Mouse (Mus musculus) kidney, embryonic 14.5 days (tissue): Measurements from ENCODE around the gene Ryr1. TPM values are rescaled to one million over a fixed set of nuclear protein-coding genes. Genes with fewer than 3 reads are reported as not detected.
A peak's percentile ranks its signal among the peaks of the same experiment; 100 is the strongest.

ENCODE experiments used
- ATAC-seq: fragments of 200-750 bp; cut with Nextera tagmentation; 2 replicates; pipeline ENCODE4 v1.8.0; 2017; ENCODE audit warnings: moderate number of reproducible peaks, mild to moderate bottlenecking, moderate TSS enrichment, moderate library complexity; ENCODE audit not compliant: low FRiP score, low TSS enrichment
- H3K27ac ChIP-seq: fragments of 300-500 bp; sonication (generic); 2 replicates; pipeline ENCODE4 v1.5.1; 2014; ENCODE audit warnings: low read depth, mild to moderate bottlenecking, low read length, moderate library complexity, mixed read lengths
- H3K27me3 ChIP-seq: fragments of 300-500 bp; sonication (generic); 2 replicates; pipeline ENCODE4 v1.6.1; 2014; ENCODE audit warnings: mild to moderate bottlenecking, low read length; ENCODE audit not compliant: control insufficient read depth, insufficient read depth
- H3K36me3 ChIP-seq: fragments of 300-500 bp; sonication (generic); 2 replicates; pipeline ENCODE4 v1.6.1; 2014; ENCODE audit warnings: low read length, mixed read lengths; ENCODE audit not compliant: control insufficient read depth, insufficient read depth
- H3K4me1 ChIP-seq: fragments of 300-500 bp; sonication (generic); 2 replicates; pipeline ENCODE4 v1.6.1; 2014; ENCODE audit warnings: low read length, mixed read lengths; ENCODE audit not compliant: control insufficient read depth, insufficient read depth
- H3K4me2 ChIP-seq: fragments of 300-500 bp; sonication (generic); replicated peaks from 2 replicates; pipeline ENCODE4 v1.6.1; 2014; ENCODE audit warnings: low read depth, mild to moderate bottlenecking, low read length
- H3K4me3 ChIP-seq: fragments of 300-500 bp; sonication (generic); 2 replicates; pipeline ENCODE4 v1.5.1; 2014; ENCODE audit warnings: mild to moderate bottlenecking, low read length
- H3K9ac ChIP-seq: fragments of 300-500 bp; sonication (generic); 2 replicates; pipeline ENCODE4 v1.6.1; 2014; ENCODE audit warnings: low read depth, mild to moderate bottlenecking, low read length, moderate library complexity
- H3K9me3 ChIP-seq: fragments of 300-500 bp; sonication (generic); 2 replicates; pipeline ENCODE4 v1.6.1; 2016; ENCODE audit warnings: low read length; ENCODE audit not compliant: control insufficient read depth
- WGBS: fragments of 180-500 bp; shearing (Covaris S2); extraction: QIAGEN DNeasy Blood & Tissue Kit; methylation state at CpG from one replicate; pipeline ENCODE4 v1.1.7; 2014; 5-methylcytosine and 5-hydroxymethylcytosine counted together
- polyA plus RNA-seq: library from polyadenylated mRNA; unstranded; fragments of >200 nt; fragmentation: Nextera tagmentation; extraction: Ambion mirVana; gene quantifications from 2 replicates; pipeline ENCODE4 v1.2.1, GENCODE M21; 2014

Gene Ryr1
- polyA plus RNA-seq, 1 experiment from 2014 or later: 1.1 TPM

DNA sequence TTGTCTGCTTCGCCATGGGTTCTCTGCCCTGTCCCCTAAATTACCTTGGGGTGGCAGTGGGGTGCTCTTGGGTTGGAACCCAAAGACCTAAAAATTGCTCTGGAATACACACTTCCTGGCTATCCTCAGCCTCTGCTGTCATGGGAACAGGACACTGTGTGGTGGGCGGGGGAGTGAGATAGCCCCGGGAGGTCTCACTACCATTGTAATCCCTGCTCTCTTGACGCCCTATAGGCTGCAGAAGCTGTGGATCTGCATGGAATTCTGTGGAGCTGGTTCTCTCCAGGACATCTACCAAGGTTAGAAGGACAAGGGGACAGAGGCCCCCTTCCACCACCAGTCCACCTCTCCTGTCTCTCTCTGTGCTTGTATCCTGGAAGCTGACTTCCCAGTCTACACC is 141.1 kb downstream of the Ryr1 start:
- H3K27ac ChIP-seq: no peak overlapping the region
- H3K4me2 ChIP-seq: no peak overlapping the region
- H3K27me3 ChIP-seq: no peaks in the 10 kb centered on the region
- no peaks in the 10 kb centered on the region for H3K9me3 ChIP-seq
- no peak overlapping the region for H3K4me3 ChIP-seq
- WGBS: 71% methylated on average over 4 of the region's 4 CpGs
- no peak overlapping the region for H3K9ac ChIP-seq
- peaks cover 10% of the 10 kb centered on the region; the same call in 1 of the 2 replicates for H3K4me1 ChIP-seq
- peaks cover 7% of the 10 kb centered on the region for H3K36me3 ChIP-seq
- no peak for ATAC-seq

DNA sequence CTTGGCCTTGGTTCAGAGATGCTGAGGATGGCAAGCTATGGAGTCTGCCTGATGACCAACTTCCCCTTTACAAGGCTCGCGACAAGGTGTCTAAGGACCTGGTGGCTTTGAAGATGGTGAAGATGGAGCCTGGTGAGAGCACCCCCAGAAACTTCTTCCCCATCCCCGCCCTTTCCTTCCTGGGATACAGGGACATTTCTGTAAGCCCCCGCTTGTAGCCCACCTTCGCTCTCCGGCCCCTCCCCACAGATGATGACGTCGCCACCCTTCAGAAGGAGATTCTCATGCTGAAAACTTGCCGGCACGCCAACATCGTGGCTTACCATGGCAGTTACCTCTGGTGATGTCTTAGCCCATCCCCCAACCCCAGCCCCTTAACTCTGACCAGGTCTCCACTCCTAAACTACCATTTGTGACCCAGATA is 141.8 kb downstream of the Ryr1 start:
- peaks cover 14% of the 10 kb centered on the region for H3K36me3 ChIP-seq
- H3K9me3 ChIP-seq: no peaks in the 10 kb centered on the region
- H3K27ac ChIP-seq: peak overlapping the region; percentile 73; the same call in 1 of the 2 replicates
- no peaks in the 10 kb centered on the region for H3K27me3 ChIP-seq
- peak overlapping the region; percentile 77; the same call in 1 of the 2 replicates for H3K4me3 ChIP-seq
- peaks cover 10% of the 10 kb centered on the region; the same call in 1 of the 2 replicates for H3K4me1 ChIP-seq
- peak overlapping the region; percentile 67 for H3K4me2 ChIP-seq
- H3K9ac ChIP-seq: peak overlapping the region; percentile 60
- 74% methylated on average over 11 of the region's 11 CpGs for WGBS
- ATAC-seq: no peak

DNA sequence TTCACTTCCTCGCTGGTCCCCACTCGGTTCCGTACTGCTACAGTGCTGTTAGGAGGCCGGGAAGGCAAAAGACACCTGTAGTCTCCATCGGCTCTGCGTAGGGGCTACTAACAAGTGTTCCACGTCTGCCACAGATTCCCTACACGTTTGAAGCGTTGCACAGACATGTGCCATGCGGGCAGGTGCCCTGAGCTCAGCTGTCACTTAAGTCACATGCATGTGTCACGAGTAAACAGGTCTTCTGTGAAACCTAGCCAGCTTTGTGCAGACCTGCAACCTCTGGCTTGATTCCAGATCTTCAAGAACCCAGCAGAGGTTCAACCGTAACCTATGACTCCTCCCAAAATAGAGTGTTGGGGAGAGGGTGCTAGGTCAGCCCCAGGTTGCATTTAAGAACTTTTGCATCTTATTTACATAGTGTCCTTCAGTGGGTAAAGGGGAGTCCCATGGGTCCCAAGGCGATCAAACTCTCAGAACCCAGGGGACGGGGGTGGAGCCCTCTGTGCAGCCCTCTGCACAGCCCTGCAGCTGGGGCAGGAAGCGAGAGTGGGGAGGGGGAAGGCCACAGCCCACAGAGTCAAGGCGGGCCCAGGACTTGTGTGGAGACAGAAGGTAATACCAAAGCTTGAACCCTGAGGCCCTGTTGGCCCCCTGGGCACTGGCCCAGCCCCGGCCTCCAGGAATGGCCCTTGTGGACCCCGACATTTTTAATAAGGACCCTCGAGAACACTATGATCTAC is 142.5 kb downstream of the Ryr1 start:
- Histone ChIP-seq H3K4me3 (peak overlapping the region; percentile 77), H3K36me3 (peaks cover 21% of the 10 kb centered on the region), H3K4me2 (peak overlapping the region; percentile 67), H3K9ac (peak overlapping the region; percentile 60; the same call in 1 of the 2 replicates), H3K27me3 (no peaks in the 10 kb centered on the region), H3K27ac (peak overlapping the region; percentile 73; the same call in 1 of the 2 replicates), H3K9me3 (no peaks in the 10 kb centered on the region), H3K4me1 (peaks cover 10% of the 10 kb centered on the region; the same call in 1 of the 2 replicates)
- peak; percentile 60 for ATAC-seq
- WGBS: 11% methylated on average over 19 of the region's 19 CpGs

- Histone ChIP-seq H3K4me3 (peak within 1 kb of the TSS; percentile 77), H3K27ac (peak within 1 kb of the TSS; percentile 73; the same call in 1 of the 2 replicates), H3K9ac (peak within 1 kb of the TSS; percentile 88), H3K4me1 (peaks cover 10% of the 10 kb centered on the region; the same call in 1 of the 2 replicates), H3K4me2 (peak within 1 kb of the TSS; percentile 96), H3K27me3 (no peaks in the 10 kb centered on the region), H3K36me3 (peaks cover 28% of the 10 kb centered on the region), H3K9me3 (no peaks in the 10 kb centered on the region)
- WGBS: 0% methylated on average over 36 of the region's 36 CpGs
- peak; percentile 95 for ATAC-seq
Observed at GRCm38 (mm10) chr7:28981651-28982273, 143.2 kb downstream of the Ryr1 start, which contains the start of the genes Eif3k and Map4k1. TSS of gene Eif3k (minus strand) at chr7:28981864. TSS of gene Map4k1 (plus strand) at chr7:28982050.

DNA sequence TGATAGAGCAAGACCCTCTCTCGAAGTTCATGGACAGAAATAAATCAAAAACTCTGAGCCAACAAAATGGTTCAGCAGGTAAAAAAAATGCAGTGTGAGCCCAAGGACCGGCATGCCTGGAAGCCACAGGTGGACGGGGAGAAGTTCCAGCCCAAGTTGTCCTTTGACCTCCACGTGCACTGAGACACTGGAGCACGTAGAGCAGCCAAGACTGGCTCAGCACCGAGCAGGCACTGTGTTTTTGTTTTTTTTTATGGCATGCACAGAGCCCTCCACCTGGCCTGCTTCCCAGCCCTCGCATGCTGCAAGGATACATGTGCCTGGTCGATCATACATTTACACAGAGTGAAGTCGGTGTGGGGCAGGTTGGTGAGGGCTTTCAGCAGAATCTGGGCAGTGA is 147.4 kb downstream of the Ryr1 start:
- Histone ChIP-seq H3K4me3 (no peak overlapping the region), H3K27ac (no peak overlapping the region), H3K4me2 (no peak overlapping the region), H3K27me3 (no peaks in the 10 kb centered on the region), H3K9me3 (no peaks in the 10 kb centered on the region), H3K9ac (no peak overlapping the region), H3K36me3 (peaks cover 55% of the 10 kb centered on the region), H3K4me1 (peaks cover 9% of the 10 kb centered on the region; the same call in 1 of the 2 replicates)
- ATAC-seq: no peak
- 86% methylated on average over 9 of the region's 9 CpGs for WGBS

GRCm38 (mm10) chr7:28973025-28973424 is 152.0 kb downstream of the Ryr1 start:
- Histone ChIP-seq H3K27me3 (no peaks in the 10 kb centered on the region), H3K4me3 (no peak overlapping the region), H3K9ac (no peak overlapping the region), H3K9me3 (no peaks in the 10 kb centered on the region), H3K27ac (no peak overlapping the region), H3K4me1 (peaks cover 6% of the 10 kb centered on the region), H3K4me2 (no peak overlapping the region), H3K36me3 (peaks cover 56% of the 10 kb centered on the region)
- 83% methylated on average over 8 of the region's 8 CpGs for WGBS
- ATAC-seq: no peak

GRCm38 (mm10) chr7:28972542-28972985 is 152.4 kb downstream of the Ryr1 start:
- Histone ChIP-seq H3K27ac (no peak overlapping the region), H3K9ac (no peak overlapping the region), H3K4me1 (peaks cover 6% of the 10 kb centered on the region), H3K4me3 (no peak overlapping the region), H3K9me3 (no peaks in the 10 kb centered on the region), H3K27me3 (no peaks in the 10 kb centered on the region), H3K36me3 (peaks cover 51% of the 10 kb centered on the region), H3K4me2 (no peak overlapping the region)
- no peak for ATAC-seq
- WGBS: 75% methylated on average over 8 of the region's 8 CpGs

DNA sequence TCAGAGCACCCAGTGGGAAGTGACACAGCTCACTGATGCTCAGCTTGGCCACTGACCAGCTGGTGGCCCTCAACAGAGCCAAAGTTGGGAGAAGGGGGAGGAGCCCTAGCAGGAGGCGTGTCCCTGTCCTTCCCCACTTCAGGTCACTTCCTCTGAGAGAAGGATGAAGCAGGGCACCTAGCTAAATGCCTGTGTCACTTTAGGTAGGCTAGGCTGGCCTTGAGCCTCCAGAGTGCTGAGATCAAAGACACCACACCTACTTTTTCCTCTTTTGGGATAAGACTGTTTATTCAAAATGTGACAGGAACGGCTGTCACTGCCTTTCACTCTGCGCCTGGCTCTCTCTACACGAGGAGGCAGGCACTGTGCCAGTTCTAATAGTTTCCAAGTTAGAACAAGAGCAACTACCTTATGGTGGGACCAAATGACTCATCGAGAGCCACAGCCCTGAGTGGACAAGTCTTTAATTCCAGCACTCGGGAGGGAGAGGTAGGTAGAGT is 153.2 kb downstream of the Ryr1 start:
- H3K4me1 ChIP-seq: peaks cover 6% of the 10 kb centered on the region
- no peak for ATAC-seq
- no peaks in the 10 kb centered on the region for H3K9me3 ChIP-seq
- H3K9ac ChIP-seq: no peak overlapping the region
- no peaks in the 10 kb centered on the region for H3K27me3 ChIP-seq
- no peak overlapping the region for H3K4me3 ChIP-seq
- H3K4me2 ChIP-seq: no peak overlapping the region
- 81% methylated on average over 6 of the region's 6 CpGs for WGBS
- H3K36me3 ChIP-seq: peaks cover 44% of the 10 kb centered on the region
- H3K27ac ChIP-seq: no peak overlapping the region
